In genomic region chrX:139684775-139685695, GRCm38 (mm10) we compare ENCODE assay signal across 7 mouse cellular contexts. TPM values are rescaled to one million over a fixed set of nuclear protein-coding genes. Genes with fewer than 3 reads are reported as not detected.
DNase-seq lines count a peak whose midpoint lies in the region; ATAC-seq lines count a peak whose summit lies in the region.

TSS of gene Tbc1d8b (plus strand) at chrX:139684996.

- H3K27ac ChIP-seq in embryonic facial prominence, embryonic 12.5 days: no peak within 1 kb of the TSS
- H3K27ac ChIP-seq in limb, embryonic 11.5 days (replicated peaks; ENCODE audit: low read depth, low read length): no peak within 1 kb of the TSS
- H3K27ac ChIP-seq in midbrain, embryonic 14.5 days (replicated peaks; ENCODE audit: low read depth, low read length): no peak within 1 kb of the TSS

- peak within 1 kb of the TSS; percentile 53 for H3K4me2 ChIP-seq in embryonic facial prominence, embryonic 12.5 days (replicated peaks)
- H3K4me2 ChIP-seq in limb, embryonic 11.5 days (ENCODE audit: low read depth, severe bottlenecking): peak within 1 kb of the TSS; percentile 50
- peak within 1 kb of the TSS; percentile 68 for H3K4me2 ChIP-seq in midbrain, embryonic 14.5 days (ENCODE audit: low read length)

- DNase-seq in adrenal gland, postnatal 14 days: peak; percentile 80
- peak; percentile 99 for DNase-seq in heart, adult 11 months
- DNase-seq in kidney, adult 18-20 months: peak; percentile 81
- DNase-seq in limb, embryonic 11.5 days (ENCODE audit: low spot score): peak; percentile 63
- DNase-seq in midbrain, embryonic 14.5 days: peak; percentile 91
- peak; percentile 36 to 45 for DNase-seq in spleen, adult 18-20 months

- H3K9ac ChIP-seq in embryonic facial prominence, embryonic 12.5 days: peak within 1 kb of the TSS; percentile 45
- H3K9ac ChIP-seq in limb, embryonic 11.5 days (ENCODE audit: low read length): peak within 1 kb of the TSS; percentile 47
- peak within 1 kb of the TSS; percentile 31; the same call in 1 of the 2 replicates for H3K9ac ChIP-seq in midbrain, embryonic 14.5 days (replicated peaks; ENCODE audit: low read length)

- H3K9me3 ChIP-seq in embryonic facial prominence, embryonic 12.5 days: no peaks in the 10 kb centered on the region
- H3K9me3 ChIP-seq in limb, embryonic 11.5 days (ENCODE audit: control insufficient read depth, low read length): no peaks in the 10 kb centered on the region
- H3K9me3 ChIP-seq in midbrain, embryonic 14.5 days (ENCODE audit: control insufficient read depth, low read length): no peaks in the 10 kb centered on the region

- no peaks in the 10 kb centered on the region for H3K4me1 ChIP-seq in embryonic facial prominence, embryonic 12.5 days
- H3K4me1 ChIP-seq in limb, embryonic 11.5 days (ENCODE audit: control insufficient read depth, insufficient read depth, low read length): no peaks in the 10 kb centered on the region
- no peaks in the 10 kb centered on the region for H3K4me1 ChIP-seq in midbrain, embryonic 14.5 days (ENCODE audit: control insufficient read depth, insufficient read depth, low read length)

- peaks cover 8% of the 10 kb centered on the region for H3K27me3 ChIP-seq in embryonic facial prominence, embryonic 12.5 days
- H3K27me3 ChIP-seq in limb, embryonic 11.5 days (ENCODE audit: control insufficient read depth, insufficient read depth, low read length): peaks cover 13% of the 10 kb centered on the region; the same call in 1 of the 2 replicates
- 0 out of 2 replicates have a peak, but pooled peaks cover 3% of the 10 kb centered on the region for H3K27me3 ChIP-seq in midbrain, embryonic 14.5 days (ENCODE audit: control insufficient read depth, insufficient read depth, low read length)

- 15% methylated on average over 43 of the region's 43 CpGs for WGBS in embryonic facial prominence, embryonic 12.5 days
- 16% methylated on average over 43 of the region's 43 CpGs for WGBS in limb, embryonic 11.5 days
- 13% methylated on average over 43 of the region's 43 CpGs for WGBS in midbrain, embryonic 14.5 days

- no peaks in the 10 kb centered on the region for H3K36me3 ChIP-seq in embryonic facial prominence, embryonic 12.5 days
- H3K36me3 ChIP-seq in limb, embryonic 11.5 days (ENCODE audit: control insufficient read depth, insufficient read depth, low read length): no peaks in the 10 kb centered on the region
- no peaks in the 10 kb centered on the region for H3K36me3 ChIP-seq in midbrain, embryonic 14.5 days (ENCODE audit: control insufficient read depth, insufficient read depth, low read length)

- ATAC-seq in embryonic facial prominence, embryonic 12.5 days (ENCODE audit: insufficient number of reproducible peaks, insufficient read depth, low FRiP score, low TSS enrichment): peak; percentile 98
- peak; percentile 98 for ATAC-seq in limb, embryonic 11.5 days (ENCODE audit: insufficient number of reproducible peaks, low FRiP score, low TSS enrichment, low read depth)
- peak; percentile 99 for ATAC-seq in midbrain, embryonic 14.5 days (ENCODE audit: low FRiP score, low TSS enrichment)

- H3K4me3 ChIP-seq in embryonic facial prominence, embryonic 12.5 days: peak within 1 kb of the TSS; percentile 50
- H3K4me3 ChIP-seq in limb, embryonic 11.5 days (ENCODE audit: low read depth, low read length): peak within 1 kb of the TSS; percentile 45
- H3K4me3 ChIP-seq in midbrain, embryonic 14.5 days (replicated peaks; ENCODE audit: low read depth, low read length): peak within 1 kb of the TSS; percentile 44

RNA-seq across cellular contexts. Expression of gene Tbc1d8b, which starts in this region (rescaled TPM):
- 9.1 and 9.5 TPM in 2 replicates for total RNA-seq in adrenal gland, postnatal 14 days (2021)
- 1.9 and 2.7 TPM in 2 replicates for polyA plus RNA-seq in embryonic facial prominence, embryonic 12.5 days (2016; fragmentation: Nextera tagmentation; extraction: Ambion mirVana)
- polyA plus RNA-seq in limb, embryonic 11.5 days (2014; fragmentation: Nextera tagmentation; extraction: Ambion mirVana): 0.75 and 0.92 TPM in 2 replicates
- 0.21 and 0.50 TPM in 2 replicates for polyA plus RNA-seq in midbrain, embryonic 14.5 days (2014; fragmentation: Nextera tagmentation; extraction: Ambion mirVana)

Comparison
In these comparisons a context has a peak if more than half of its experiments do, and no peak if none do; other contexts are left out.
1. Peak in DNase-seq, ATAC-seq, H3K4me3 ChIP-seq, H3K9ac ChIP-seq and H3K4me2 ChIP-seq in limb, embryonic 11.5 days; RNA of the gene not detected or under 1 TPM.
2. Peak in DNase-seq, ATAC-seq, H3K4me3 ChIP-seq, H3K9ac ChIP-seq and H3K4me2 ChIP-seq in midbrain, embryonic 14.5 days; RNA of the gene not detected or under 1 TPM.
3. DNase-seq: peak in every context shown above with its lines; median percentile 99 in heart, adult 11 months; 91 in midbrain, embryonic 14.5 days; 81 in kidney, adult 18-20 months; 80 in adrenal gland, postnatal 14 days; 63 in limb, embryonic 11.5 days; 40 in spleen, adult 18-20 months.